Mouse (Mus musculus) ES-E14 (cell line): ENCODE data around the gene Tspo.

Source experiments
- CHD2 ChIP-seq: IDR thresholded peaks from 2 replicates; pipeline ENCODE4 v1.6.1; 2014; ENCODE audit warnings: mild to moderate bottlenecking, low read depth, low read length, inconsistent platforms
- MAFK ChIP-seq: IDR thresholded peaks from 2 replicates; pipeline ENCODE4 v1.6.1; 2014; ENCODE audit warnings: mild to moderate bottlenecking, low read depth, low read length, inconsistent platforms; ENCODE audit not compliant: insufficient read depth
- ZC3H11A ChIP-seq: IDR thresholded peaks from 2 replicates; pipeline ENCODE4 v1.6.1; 2012; ENCODE audit warnings: low read depth, mild to moderate bottlenecking, inconsistent platforms, low read length, borderline replicate concordance

DNA sequence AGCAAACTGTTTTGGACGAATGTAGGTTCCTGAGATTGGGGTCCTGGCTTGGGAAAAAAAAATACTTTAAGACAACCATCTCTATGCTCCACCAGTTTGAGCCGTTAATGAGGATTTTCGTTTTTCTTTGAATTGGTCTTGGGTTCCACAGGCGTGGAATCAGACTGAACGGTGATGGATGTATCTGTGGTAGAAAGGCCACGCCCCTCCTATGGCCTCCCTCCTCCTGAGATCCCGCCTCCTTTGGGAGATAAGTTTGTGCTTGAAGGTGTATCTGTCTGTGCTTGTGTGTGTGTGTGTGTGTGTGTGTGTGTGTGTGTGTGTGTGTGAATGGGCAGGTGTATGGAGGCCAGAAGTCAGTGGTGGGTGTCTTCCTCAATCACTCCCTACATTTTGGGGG is 30.8 kb upstream of the Tspo start:
- TF ChIP-seq ZC3H11A, result no peak
- no peak for TF ChIP-seq CHD2
- TF ChIP-seq MAFK, result no peak
